Mouse (Mus musculus): Measurements from ENCODE around the gene Amhr2.

The Amhr2 gene

DNA sequence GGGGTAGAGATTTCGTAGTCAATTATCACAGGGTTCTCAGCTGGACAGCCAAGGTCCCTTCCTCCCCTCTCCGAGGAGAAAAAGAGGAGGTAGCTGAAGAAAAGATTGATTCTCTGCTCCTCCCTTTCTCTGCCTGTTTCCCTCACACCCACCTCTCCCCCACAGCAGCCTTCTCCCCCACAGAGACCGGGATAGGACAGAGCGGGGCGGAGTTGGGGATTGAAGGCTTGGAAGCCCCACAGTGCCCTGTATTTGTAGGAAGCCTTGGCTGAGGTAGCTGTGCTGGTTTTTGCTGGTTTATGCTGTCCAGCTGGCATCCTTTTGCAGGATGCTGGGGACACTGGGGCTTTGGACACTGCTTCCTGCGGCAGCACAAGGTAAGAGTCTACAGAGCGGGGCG, at the start of gene Amhr2:
TSS of gene Amhr2 (plus strand) at position 222 of the 400 bp plus-strand sequence.
- DNase-seq (ENCODE audit: extremely low read depth, low read depth), result no peak

DNA sequence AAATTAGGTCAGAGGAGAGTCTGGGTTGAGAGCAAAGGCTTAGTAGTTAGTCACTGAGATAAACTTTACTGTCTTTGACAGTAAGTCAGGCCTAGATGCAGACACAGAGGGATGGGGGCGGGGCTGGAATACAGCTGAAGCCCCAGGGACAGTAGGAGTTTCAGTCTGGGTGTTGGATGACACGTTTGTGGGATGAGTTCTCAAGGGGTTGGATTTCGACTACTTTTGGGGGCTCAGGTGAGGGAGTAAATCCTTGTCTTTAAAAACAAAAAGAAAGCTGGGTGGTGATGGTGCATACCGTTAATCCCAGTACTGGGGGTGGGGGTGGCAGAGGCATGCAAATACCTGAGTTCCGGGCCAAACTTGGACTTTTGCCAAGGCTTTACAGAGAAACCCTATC, 46.5 kb upstream of the Amhr2 start:
- no peak for DNase-seq (ENCODE audit: extremely low read depth, low read depth)

DNA sequence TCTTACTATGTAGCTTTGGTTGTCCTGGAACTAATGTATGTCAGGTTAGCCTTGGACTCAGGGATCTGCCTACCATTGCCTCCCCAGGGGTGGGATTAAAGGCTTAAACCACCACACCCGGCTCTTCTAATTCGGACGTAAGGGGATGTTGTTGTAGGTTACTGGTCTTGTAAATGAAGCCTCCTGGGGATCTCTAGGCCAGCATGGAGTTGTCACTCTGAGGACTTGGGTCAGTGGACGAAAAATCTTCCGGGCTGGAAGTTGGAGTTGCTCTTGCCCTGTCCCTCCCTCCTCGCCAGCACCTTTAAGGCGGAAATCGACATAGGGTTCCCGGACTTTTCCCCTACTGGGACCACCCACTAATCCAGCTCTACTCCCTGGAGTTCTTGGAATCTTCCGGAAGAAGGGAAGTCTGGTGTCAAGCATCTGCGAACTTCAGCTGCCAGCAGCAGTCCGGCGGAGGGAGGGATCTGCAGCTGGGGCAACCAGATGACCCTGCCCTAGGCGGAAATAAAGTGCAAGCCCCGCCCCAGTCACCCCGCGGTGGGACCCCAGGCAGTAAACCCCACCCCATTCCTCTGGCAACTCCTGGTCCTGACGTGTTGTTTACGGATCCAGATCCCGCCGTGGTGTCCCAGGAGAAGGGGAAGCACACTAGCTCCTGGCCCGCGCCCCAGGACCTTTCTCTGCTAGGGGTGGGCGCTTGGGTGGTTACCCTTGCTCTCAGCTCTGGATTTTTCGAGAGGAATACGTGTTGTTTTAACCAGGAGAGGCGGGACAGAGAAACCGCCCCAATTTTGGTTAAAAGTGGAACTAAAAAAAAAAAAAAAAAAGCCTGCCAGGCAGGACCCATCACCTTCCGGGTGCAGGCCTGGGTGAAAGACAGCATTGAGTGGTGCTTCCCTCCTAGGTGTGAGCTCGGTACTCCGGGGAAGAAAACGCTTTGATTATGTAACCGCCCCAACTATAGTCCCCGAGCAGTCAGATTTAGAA, 45.6 kb upstream of the Amhr2 start:
- DNase-seq (ENCODE audit: extremely low read depth, low read depth), result peak; percentile 69

DNA sequence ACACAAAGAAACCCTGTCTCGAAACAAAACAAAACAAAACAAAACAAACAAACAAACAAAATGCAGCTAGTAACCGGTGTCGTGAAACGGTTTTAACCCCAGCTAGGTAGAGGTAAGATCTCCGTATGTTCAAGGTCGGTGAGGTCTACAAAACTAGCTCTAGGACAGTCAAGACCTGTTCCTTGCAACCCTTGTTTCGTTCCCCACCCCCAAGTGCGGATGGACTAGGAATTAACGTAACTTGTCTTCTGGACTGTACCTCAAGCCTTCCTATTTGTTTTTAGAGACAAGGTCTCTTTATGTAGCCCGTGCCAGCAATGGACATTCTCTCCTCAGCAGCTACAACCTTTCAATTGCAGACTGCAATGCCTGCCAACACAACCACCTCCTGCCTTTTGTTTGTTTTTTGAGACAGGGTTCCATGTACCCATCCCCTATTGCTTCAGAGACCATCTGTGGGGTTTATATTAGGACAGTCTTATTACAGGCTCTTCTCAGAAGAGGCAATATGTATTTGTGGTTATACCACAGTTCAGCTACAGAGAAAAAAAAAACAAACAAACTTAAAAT, 44.6 kb upstream of the Amhr2 start:
- DNase-seq (ENCODE audit: extremely low read depth, low read depth), result no peak

DNA sequence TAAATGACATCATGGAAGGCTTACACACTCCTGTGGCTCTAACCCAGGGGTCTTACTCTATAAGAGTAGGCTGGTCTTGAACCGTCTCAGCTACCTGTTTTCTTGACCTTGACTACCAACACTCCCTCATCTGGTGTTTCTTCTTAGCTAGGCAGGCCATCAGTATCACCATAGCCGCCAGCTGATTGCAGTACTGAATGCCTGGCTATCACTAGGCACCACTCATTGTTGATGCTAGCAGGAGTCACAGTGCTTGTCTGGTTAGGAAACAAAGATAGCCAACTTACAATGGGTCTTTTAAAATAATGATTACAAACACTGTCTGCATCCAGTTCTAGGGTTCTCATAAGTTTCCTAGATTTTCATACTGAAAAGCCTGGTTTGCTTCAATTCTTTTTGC, 43.9 kb upstream of the Amhr2 start:
- no peak for DNase-seq (ENCODE audit: extremely low read depth, low read depth)

DNA sequence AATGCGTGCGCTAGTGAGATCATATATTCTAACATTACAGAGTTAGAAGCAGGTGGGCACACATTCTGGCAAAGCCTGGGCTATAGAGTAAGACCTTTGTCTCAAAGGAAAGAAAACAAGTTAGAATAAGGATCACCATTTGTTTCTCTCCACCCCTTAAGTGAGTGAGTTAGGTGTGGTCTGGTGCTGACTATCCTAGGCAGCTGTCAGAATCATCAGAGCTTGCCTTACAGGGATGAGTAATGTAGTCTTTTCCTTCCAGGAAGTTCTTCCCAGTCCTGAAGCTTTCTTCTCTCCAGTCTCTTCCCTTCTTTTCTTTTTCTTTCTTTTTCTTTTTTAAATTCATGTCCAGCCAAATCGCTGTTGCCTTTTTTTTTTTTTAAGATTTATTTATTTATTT, 43.0 kb upstream of the Amhr2 start:
- no peak for DNase-seq (ENCODE audit: extremely low read depth, low read depth)

DNA sequence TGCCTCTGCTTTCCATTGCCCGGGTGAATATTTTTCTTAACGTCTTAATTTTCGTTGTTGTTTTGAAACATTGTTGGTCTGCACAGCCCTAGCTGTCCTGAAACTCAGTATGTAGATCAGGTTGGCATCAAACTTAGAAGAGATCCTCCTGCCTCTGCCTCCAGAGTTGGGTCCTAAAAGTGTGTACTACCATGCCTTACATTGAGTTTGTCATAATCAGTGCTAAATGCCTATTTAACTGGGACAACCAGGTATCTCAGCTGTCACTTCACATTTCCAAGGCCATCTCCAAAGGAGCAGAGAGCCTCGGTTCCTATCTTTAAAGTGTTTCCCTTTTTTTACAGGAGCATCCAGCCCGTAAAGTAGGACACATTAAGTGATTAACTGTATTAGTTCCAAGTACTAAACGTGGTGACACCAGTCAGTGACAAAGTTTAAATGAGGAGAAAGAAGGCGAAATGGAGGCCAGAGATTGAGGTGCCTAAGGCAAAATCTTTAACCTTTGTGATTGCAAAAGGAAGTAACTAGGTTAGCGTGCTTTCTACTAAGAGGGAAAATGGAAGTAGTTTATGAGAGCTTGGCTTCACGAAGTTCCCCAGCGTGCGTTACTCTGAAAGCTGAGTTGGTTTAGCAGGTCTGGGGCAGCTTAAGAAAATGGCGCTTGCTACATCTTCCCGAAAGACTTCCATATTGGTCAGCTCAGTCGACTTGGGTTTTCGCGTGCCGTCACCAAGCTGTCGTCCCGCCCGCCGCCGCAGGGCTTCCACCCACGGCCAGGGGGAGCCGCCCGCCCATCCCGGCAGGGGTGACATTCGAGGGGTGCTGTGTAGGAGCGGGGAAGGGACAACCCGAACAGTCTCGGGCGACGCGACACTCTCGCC, 40.3 kb upstream of the Amhr2 start:
- peak; percentile 67 for DNase-seq (ENCODE audit: extremely low read depth, low read depth)

DNA sequence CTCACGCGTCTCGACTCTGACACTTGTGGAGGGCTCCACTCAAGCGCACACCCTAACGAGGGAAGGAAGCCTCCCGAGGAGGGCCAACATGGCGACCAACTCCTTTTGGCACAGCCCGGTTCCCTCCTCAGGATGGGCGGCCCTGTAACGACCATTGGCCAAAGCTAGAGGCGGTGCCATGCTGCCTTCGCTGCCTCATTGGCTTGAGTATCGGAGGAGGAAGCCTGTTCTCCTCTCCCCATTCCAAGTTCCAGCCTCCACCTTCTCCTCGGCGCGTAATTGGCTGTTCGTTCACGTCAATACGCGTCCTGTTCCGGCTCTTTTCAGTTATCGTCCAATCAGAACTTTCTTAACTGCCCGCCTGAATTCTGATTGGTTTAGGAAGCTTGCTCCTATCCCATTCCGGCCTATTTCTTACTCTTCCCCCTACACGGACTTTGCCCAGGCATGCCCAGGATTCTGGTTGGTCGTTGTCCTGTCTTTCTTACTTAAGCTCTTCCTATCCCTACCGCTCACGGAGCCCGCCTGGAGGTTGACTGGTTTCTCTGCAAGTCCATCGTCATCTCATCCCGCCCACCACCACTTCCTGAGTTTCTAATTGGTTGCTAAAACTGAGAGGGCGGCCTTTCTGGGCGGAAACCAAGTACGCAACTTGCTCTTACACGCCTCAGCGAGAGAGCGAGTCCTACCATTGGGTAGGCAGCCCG, 39.5 kb upstream of the Amhr2 start, which contains the start of gene Sp1:
TSS of gene Sp1 (plus strand) at position 655 of the 707 bp plus-strand sequence.
- DNase-seq (ENCODE audit: extremely low read depth, low read depth), result peak; percentile 100

DNA sequence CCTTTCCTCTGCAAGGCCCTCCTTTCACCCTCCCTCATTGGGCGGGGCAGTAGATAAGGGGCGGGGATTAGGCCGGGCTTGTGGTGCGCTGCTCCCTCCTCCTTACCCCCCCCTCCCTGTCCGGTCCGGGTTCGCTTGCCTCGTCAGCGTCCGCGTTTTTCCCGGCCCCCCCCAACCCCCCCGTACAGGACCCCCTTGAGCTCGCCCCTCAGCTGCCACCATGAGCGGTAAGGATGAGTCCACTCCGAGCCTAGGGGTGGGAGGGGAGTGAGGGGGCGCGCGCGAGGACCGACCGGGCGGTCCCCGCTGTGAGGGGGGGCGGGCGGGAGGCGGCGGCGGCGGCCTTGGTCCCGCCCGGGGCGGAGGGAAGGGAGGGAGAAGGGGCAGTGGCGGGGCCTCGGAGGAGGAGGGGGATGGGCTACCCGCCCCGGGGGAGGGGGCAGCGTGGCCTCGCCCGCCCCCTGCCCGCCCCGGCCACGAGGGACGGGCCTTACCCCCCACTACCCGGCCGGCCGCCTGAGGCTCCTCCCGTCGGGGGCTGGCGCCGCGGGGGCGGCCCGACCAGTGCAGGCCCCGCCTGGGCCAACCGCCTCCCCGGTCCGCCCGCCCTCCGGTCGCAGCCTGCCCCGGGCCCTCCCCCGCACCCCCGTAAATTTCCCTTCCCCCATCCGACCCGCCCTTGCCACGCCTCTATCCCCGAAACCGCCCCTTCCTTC, 38.8 kb upstream of the Amhr2 start:
- DNase-seq (ENCODE audit: extremely low read depth, low read depth), result no peak

DNA sequence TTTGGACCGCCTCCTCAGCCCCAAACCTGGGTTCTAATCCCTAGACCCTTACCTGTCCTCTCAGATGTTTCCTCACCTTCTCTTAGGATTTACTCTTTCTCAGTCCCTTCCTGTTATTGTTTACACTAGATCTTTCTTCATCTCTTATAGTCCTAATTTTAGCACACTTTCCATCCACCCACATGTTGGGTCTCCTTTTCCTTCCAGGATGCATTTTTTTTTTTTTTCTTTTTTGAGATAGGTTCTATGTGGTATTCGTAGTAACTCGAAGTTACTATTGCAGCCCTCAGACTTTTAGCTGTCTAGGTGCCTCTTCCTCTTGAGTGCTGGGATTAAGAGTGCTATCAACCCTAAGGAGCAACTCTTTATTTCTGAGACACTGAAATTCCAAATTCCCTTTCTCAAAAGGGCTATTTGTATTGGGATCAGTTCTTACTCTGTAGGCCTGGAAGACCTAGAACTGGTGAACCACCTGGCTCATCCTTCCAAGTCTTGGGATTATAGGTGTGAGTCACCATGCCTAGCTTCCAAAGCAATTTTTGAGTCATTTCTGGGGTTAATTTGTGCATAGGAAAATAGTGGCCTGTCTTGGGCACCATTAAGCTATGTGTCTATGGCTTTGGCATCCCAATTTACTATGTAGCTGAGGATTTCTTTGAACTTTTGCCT, 38.1 kb upstream of the Amhr2 start:
- DNase-seq (ENCODE audit: extremely low read depth, low read depth), result no peak

DNA sequence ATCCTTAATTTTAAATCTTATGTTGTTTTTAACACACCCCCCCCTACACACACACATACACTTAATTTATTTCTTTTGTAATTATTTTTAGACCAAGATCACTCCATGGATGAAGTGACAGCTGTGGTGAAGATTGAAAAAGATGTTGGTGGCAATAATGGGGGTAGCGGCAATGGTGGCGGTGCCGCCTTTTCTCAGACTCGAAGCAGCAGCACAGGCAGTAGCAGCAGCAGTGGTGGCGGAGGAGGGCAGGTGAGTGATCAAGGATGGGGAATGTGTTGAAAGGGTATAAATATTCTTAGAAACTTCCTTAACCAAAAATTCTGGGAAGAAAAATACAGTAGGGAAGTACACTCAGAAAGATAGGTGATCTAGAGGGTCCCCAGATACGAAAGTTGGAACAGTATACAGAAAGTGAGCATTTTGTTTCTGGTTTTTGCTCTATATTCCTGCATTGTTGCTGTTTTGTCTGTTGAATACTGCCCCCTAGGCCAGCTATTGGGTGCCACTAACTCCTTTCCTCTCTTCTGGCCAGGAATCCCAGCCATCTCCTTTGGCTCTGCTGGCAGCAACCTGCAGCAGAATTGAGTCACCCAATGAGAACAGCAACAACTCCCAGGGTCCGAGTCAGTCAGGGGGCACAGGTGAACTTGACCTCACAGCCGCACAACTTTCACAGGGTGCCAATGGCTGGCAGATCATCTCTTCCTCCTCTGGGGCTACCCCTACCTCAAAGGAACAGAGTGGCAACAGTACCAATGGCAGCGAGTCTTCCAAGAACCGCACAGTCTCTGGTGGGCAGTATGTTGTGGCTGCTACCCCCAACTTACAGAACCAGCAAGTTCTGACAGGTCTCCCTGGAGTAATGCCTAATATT, 37.2 kb upstream of the Amhr2 start:
- DNase-seq (ENCODE audit: extremely low read depth, low read depth), result no peak

DNA sequence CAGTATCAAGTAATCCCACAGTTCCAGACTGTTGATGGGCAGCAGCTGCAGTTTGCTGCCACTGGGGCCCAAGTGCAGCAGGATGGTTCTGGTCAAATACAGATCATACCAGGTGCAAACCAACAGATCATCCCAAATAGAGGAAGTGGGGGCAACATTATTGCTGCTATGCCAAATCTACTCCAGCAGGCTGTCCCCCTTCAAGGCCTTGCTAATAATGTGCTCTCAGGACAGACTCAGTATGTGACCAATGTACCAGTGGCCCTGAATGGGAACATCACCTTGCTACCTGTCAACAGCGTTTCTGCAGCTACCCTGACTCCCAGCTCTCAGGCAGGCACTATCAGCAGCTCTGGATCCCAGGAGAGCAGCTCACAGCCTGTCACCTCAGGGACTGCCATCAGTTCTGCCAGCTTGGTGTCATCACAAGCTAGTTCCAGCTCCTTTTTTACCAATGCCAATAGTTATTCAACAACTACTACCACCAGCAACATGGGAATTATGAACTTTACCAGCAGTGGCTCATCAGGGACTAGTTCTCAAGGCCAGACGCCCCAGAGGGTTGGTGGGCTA, 36.5 kb upstream of the Amhr2 start:
- no peak for DNase-seq (ENCODE audit: extremely low read depth, low read depth)

DNA sequence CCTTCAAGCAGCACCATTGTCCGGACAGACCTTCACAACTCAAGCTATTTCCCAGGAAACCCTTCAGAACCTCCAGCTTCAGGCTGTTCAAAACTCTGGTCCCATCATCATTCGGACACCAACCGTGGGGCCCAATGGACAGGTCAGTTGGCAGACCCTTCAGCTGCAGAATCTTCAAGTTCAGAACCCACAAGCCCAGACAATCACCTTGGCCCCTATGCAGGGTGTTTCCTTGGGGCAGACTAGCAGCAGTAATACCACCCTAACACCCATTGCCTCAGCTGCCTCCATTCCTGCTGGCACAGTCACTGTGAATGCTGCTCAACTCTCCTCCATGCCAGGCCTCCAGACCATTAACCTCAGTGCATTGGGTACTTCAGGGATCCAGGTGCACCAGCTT, 35.9 kb upstream of the Amhr2 start:
- DNase-seq (ENCODE audit: extremely low read depth, low read depth), result no peak

DNA sequence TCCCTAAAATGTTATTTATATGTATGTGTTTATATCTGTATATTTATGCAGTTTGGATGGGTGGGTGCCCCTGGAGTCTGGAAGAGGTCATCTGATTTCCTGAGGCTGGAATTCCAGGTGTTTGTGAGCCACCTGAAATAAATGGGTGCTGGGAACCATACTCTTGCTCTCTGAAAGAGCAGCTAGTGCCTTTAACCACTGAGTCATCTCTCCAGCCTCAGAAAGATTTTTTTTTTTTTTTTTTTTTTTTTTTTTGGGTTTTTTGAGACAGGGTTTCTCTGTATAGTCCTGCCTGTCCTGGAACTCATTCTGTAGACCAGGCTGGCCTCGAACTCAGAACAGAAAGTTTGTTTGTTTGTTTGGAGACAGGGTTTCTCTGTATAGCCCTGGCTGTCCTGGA, 34.1 kb upstream of the Amhr2 start:
- DNase-seq (ENCODE audit: extremely low read depth, low read depth), result no peak

DNA sequence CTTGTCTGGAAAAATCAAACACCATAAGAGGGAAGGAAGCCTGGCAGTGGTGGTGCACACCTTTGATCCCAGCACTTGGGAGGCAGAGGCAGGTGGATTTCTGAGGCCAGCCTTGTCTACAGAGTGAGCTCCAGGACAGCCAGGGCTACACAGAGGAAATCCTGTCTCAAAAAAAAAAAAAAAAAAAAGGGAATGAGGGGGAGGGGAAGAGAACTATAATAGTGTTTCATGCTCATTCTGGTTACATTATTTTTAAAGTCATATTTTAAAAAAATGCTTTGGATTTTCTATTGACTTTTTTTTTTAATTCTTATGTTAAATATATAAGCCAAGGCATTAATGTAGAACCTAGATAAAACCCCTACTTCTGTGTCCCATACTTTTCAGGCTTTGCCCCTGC, 31.5 kb upstream of the Amhr2 start:
- no peak for DNase-seq (ENCODE audit: extremely low read depth, low read depth)

DNA sequence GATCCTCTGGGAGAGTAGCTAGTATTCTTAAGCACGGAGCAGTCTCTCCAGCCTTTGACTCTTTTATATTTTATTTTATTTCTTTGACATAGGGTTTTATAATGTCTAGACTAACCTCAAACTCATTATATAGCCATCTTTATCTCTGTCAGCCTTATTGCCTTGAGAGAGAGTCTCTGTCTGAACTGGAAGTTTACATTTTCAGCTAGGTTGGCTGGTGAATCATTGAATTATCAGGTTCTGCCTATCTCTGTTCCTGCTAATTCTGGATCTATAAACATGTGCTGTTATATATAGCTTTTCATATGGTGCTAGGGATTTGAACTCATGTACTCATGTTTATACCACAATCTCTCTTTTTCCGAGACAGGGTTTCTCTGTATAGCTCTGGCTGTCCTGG, 27.6 kb upstream of the Amhr2 start:
- DNase-seq (ENCODE audit: extremely low read depth, low read depth), result no peak

DNA sequence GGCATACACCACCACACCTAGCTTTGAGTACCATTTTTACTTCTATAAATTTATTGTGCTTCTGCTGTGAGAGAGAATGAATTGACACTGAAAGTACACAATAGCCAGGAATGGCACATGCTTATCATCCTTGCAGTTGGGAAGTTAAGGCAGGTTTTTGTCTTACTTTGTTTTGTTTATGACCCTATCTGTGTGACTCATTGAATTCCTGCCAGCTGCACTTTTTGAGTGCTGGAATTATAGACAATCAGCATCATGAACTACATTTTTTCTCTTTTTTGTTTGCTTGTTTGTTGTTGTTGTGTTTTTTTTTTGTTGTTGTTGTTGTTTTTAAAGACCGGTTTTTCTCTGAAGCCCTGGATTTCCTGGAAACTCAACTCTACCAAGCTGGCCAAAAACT, 24.2 kb upstream of the Amhr2 start:
- no peak for DNase-seq (ENCODE audit: extremely low read depth, low read depth)

DNA sequence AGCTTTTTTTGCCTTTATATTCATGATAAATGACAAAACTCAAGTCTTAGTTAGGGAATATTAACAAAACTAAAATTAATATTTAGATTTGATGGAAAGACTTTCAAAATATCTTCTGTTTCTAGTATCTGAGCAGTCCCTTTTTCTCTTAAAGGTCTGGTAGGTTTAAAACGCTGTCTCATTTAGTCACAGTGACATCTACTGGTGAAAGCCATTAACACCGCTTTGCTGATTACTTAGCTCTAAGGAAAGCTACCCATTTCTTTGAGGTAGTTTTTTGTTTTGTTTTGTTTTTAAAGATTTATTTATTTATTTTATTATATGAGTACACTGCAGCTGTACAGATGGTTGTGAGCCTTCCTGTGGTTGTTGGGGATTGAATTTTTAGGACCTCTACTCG, 23.7 kb upstream of the Amhr2 start:
- DNase-seq (ENCODE audit: extremely low read depth, low read depth), result peak; percentile 70
